Mouse (Mus musculus): ENCODE data around the gene Csnk1e. TPM values are rescaled to one million over a fixed set of nuclear protein-coding genes. Genes with fewer than 3 reads are reported as not detected.

The Csnk1e gene
- total RNA-seq, 2 experiments from 2014 or later: 40.8 to 48.5 TPM

GRCm38 (mm10) chr15:79429527-79429926, 25.8 kb downstream of the Csnk1e start:
- ATAC-seq (replicated peaks; ENCODE audit: low FRiP score, low TSS enrichment, poor library complexity, severe bottlenecking): no peak

DNA sequence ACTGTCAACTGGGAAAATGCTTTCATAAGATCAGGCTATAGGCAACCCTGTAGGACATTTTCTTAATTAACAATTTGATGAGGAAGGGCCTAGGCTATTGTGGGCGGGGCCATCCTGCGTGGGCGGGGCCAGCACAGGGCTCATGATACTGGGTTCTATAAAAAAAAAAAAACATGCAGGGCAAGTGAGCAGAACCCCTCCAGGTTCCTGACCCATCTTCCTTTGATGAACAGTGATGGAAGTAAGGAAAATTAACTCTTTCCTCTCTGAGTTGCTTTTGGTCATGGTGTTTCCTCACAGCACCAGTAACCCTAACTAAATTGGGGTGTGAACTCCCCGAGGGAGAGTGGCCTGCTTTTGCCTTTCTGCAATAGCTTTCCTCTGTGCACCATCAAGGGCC, 26.8 kb downstream of the Csnk1e start:
- ATAC-seq (replicated peaks; ENCODE audit: low FRiP score, low TSS enrichment, poor library complexity, severe bottlenecking): no peak

DNA sequence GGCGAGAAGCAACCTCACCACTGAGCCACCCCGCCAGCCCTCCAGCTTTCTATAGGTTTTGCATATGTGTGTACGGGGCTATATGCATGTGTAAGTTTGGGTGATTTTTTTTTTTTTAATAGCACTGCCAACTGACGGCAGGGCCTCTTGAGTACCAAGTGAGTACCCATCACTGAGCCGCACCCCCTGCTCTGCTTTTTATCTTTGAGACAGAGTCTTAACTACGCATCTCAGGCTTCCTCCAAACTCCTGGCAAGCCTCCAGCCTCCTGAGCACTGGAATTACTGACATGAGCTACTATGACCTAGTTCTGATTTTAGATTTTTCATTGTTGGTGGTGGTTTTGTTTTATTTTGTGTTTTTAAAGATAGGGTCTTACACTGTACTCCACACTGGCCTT, 27.9 kb downstream of the Csnk1e start:
- peak; percentile 64 for ATAC-seq (replicated peaks; ENCODE audit: low FRiP score, low TSS enrichment, poor library complexity, severe bottlenecking)

- ATAC-seq (replicated peaks; ENCODE audit: low FRiP score, low TSS enrichment, poor library complexity, severe bottlenecking): no peak
These were observed 29.9 kb downstream of the Csnk1e start for GRCm38 (mm10) chr15:79425516-79425915.

DNA sequence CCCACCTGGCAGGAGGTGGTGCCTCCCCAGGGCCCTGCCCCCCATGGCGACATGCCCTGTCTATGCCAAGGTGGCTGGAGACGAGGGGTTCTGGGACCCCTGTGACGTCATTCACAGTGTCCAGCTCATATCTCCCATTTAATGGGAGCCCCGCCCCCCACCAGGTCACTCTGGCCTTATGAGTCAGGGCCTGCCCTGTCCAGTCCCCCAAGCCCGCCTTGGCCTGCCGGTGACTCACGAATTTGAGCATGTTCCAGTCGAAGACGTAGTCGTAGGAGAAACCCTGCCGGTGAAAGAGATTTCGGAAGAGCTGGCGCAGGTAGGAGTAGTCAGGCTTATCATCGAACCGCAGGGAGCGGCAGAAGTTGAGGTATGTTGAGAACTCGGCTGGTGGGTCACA, 30.8 kb downstream of the Csnk1e start:
- ATAC-seq (replicated peaks; ENCODE audit: low FRiP score, low TSS enrichment, poor library complexity, severe bottlenecking): no peak

GRCm38 (mm10) chr15:79422715-79423243, 32.6 kb downstream of the Csnk1e start:
- no peak for ATAC-seq (replicated peaks; ENCODE audit: low FRiP score, low TSS enrichment, poor library complexity, severe bottlenecking)

GRCm38 (mm10) chr15:79418677-79419076, 36.7 kb downstream of the Csnk1e start:
- ATAC-seq (replicated peaks; ENCODE audit: low FRiP score, low TSS enrichment, poor library complexity, severe bottlenecking): no peak

- no peak for ATAC-seq (replicated peaks; ENCODE audit: low FRiP score, low TSS enrichment, poor library complexity, severe bottlenecking)
These were observed 37.1 kb downstream of the Csnk1e start for GRCm38 (mm10) chr15:79418265-79418664.

- ATAC-seq (replicated peaks; ENCODE audit: low FRiP score, low TSS enrichment, poor library complexity, severe bottlenecking): no peak
These were observed 38.0 kb downstream of the Csnk1e start for GRCm38 (mm10) chr15:79417379-79417778.

- ATAC-seq (replicated peaks; ENCODE audit: low FRiP score, low TSS enrichment, poor library complexity, severe bottlenecking): no peak
These were observed 38.8 kb downstream of the Csnk1e start for GRCm38 (mm10) chr15:79416460-79417085.

DNA sequence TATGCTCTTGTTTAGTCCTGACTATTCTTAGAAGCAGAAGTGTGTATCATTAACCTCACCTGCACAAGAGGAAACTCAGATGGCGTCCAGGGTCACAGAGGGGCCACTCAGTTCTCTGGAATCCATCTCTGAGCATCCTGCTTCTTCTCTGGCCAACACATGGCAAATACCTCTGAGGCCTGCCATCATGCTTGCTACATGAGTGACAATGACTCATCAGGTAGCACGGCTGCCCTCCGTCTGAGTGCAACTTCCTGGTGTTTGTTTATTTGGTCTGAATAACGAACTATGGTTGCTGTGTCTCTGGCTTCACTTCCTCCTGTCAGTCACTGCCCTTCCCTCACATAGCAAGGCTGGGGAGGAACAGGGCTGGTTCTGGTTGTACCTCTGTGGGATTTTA, 40.9 kb downstream of the Csnk1e start:
- no peak for ATAC-seq (replicated peaks; ENCODE audit: low FRiP score, low TSS enrichment, poor library complexity, severe bottlenecking)

GRCm38 (mm10) chr15:79413802-79414201, 41.6 kb downstream of the Csnk1e start:
- ATAC-seq (replicated peaks; ENCODE audit: low FRiP score, low TSS enrichment, poor library complexity, severe bottlenecking): no peak

DNA sequence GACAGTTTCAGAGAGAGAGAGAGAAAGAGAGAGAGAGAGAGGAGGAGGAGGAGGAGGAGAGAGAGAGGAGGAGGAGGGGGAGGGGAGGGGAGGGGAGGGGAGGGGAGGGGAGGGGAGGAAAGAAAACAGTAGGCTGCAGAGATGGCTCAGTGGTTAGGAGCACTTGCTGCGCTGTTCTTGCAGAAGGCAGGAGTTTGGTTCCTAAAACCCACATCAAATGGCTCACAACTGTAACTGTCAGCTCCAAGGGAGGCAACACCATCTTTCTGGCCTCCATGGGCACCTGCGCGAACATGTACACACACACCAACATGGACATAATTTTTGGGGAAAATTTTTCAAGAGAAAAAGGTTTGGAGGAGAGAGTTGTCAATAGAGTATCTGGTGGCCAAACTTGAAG, 42.2 kb downstream of the Csnk1e start:
- ATAC-seq (replicated peaks; ENCODE audit: low FRiP score, low TSS enrichment, poor library complexity, severe bottlenecking): no peak

DNA sequence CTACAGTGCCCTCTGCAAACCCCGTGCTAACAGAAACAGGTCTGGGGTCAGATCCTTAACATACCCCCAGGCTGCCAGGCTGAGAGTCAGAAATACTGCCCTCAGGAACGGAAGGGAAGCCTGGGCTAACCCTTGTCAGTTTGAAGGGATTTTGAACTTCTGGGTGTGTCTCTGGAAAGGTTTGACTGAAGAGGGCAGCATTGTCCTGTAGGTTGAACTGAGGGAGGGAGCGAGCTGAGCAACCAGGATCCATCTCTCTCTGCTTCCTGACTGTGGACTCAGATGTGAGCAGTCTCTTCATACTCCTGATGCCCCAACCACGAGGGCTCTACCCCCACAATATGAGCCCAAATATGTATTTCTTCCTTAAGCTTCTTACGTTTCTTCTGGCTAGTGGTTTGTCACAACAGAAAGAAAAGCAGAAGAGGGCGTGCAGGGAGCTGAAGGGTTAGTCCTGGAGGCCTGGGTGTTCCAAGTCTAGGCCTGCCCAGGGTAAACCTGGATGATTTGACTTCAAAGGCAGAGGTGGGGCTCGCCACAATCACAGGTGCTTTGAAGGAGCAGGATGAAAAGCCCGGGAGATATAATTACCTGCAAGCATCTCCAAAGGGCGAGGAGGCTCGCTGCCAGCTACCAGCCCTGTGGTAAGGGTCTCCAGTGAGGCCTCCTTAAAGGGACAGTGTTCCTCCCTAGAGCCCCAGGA, 43.9 kb downstream of the Csnk1e start:
- no peak for ATAC-seq (replicated peaks; ENCODE audit: low FRiP score, low TSS enrichment, poor library complexity, severe bottlenecking)

GRCm38 (mm10) chr15:79409077-79409573, 46.2 kb downstream of the Csnk1e start:
- ATAC-seq (replicated peaks; ENCODE audit: low FRiP score, low TSS enrichment, poor library complexity, severe bottlenecking): no peak

GRCm38 (mm10) chr15:79406564-79406963, 48.8 kb downstream of the Csnk1e start:
- no peak for ATAC-seq (replicated peaks; ENCODE audit: low FRiP score, low TSS enrichment, poor library complexity, severe bottlenecking)

- ATAC-seq (replicated peaks; ENCODE audit: low FRiP score, low TSS enrichment, poor library complexity, severe bottlenecking): no peak
These were observed 51.1 kb downstream of the Csnk1e start for GRCm38 (mm10) chr15:79404277-79404676.

GRCm38 (mm10) chr15:79403763-79404210, 51.6 kb downstream of the Csnk1e start:
- ATAC-seq (replicated peaks; ENCODE audit: low FRiP score, low TSS enrichment, poor library complexity, severe bottlenecking): no peak

DNA sequence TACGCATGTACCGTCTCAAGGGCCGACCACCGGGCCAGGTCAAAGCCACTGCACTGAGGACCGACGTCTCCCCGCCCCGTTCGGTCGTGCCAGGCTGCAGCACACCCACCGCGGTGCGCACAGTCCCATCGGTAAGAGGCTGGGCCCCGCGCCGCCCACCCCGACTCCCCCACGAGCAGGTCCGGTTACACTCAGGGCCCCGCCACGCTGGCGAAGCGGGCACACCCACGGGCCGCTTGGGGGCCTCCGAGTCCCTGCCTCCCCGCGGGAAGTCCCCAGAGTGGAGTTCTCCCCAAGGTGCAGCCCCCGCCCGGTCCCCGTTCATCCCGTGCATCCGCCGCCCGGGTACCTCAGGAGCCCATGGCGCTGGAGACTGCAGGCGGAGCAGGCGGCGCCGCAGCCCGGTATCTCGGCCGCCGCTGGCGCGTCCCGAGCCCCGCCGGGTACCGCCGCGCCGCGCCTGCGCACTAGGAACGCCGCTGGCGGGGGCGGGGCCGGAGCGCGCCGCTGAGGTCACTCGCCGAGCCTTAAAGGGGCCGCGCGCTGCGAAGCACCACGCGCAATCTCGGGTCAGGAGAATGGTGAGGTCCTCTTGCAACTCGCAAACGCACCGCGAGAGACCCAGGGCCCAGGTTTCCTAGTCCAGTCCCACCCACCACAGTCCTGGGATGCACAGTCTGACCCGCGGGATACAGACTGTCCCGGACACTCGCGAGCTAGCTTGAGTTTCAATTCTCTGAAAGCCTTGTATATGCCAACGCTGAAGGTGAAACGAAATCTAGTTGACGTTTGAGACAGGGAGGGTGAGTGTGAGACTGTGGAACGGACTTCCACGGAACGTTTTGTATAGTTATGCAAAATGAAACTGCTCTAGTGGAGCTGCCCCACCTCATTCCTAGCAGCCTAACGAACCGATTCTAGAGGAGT, 52.3 kb downstream of the Csnk1e start, which contains the start of gene Tmem184b:
Tmem184b (minus strand) TSS at position 734 of the 927 bp plus-strand sequence.
- peak; percentile 55 for ATAC-seq (replicated peaks; ENCODE audit: low FRiP score, low TSS enrichment, poor library complexity, severe bottlenecking)

DNA sequence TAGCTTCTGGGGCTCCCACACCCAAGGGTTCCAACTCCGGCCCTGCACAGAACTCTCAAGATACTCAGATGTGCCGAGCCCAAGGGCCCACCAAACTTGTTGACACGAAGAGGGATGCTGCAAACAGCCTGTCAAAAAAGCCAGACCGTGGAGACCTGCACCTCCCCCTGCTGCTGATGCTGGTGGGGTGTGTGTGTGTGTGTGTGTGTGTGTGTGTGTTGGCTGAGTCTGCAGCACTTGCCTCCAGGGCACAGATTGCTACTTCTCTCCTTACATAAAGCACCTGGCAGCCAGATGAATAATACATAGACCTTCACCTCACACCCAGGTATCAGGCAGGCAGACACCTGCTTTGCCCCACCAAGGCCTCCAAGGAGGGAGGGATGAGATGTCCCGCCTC, 53.2 kb downstream of the Csnk1e start:
- no peak for ATAC-seq (replicated peaks; ENCODE audit: low FRiP score, low TSS enrichment, poor library complexity, severe bottlenecking)
